Mouse (Mus musculus): ENCODE data around the gene Bbs9. TPM values are rescaled to one million over a fixed set of nuclear protein-coding genes. Genes with fewer than 3 reads are reported as not detected.

Gene Bbs9
- total and polyA plus RNA-seq, 3 experiments, result 6.9 to 9.1 (median 7.8) TPM

GRCm38 (mm10) chr9:22807693-22808092, 332.2 kb downstream of the Bbs9 start:
- Histone ChIP-seq H3K27me3 (replicated peaks) (no peaks in the 10 kb centered on the region), H3K9me3 (replicated peaks; ENCODE audit: low read length) (no peaks in the 10 kb centered on the region), H3K27ac (ENCODE audit: insufficient read depth, low read depth) (no peak overlapping the region), H3K4me1 (ENCODE audit: control insufficient read depth in 1 of 2, insufficient read depth in 2 of 2) (peaks cover 0 to 6% of the 10 kb centered on the region in 2 experiments; a peak in 2 of 4 replicates), H3K36me3 (replicated peaks in 1 of 2; ENCODE audit: control insufficient read depth in 1 of 2, insufficient read depth in 1 of 2, low read length in 1 of 2) (no peaks in the 10 kb centered on the region), H3K4me2 (ENCODE audit: insufficient read depth, low read depth, poor library complexity, severe bottlenecking) (no peak overlapping the region), H3K9ac (ENCODE audit: insufficient read depth, low read depth) (no peak overlapping the region), H3K79me2 (replicated peaks; ENCODE audit: control insufficient read depth, extremely low read depth, insufficient read depth, poor library complexity, severe bottlenecking) (no peaks in the 10 kb centered on the region), H3K4me3 (replicated peaks in 1 of 3; ENCODE audit: low read depth in 2 of 3, low read length in 2 of 3, poor library complexity in 1 of 3) (no peak overlapping the region)
- dilution Hi-C loops (cut with MboI; ENCODE audit: extremely low pct_ligation_motif_present, extremely low pct_unique_long_range_greater_than_20kb, low sequenced_read_pairs) (no loop called here), in situ Hi-C loops (cut with MboI; ENCODE audit: low pct_ligation_motif_present, low pct_unique_long_range_greater_than_20kb, low sequenced_read_pairs) (no loop called here)
- TF ChIP-seq CTCF (conservative IDR thresholded peaks at IDR 0.05 in 1 of 2, IDR thresholded peaks at IDR 0.05 in 1 of 2; ENCODE audit: low read depth in 2 of 2, low read length in 2 of 2) (no peak), EP300 (IDR thresholded peaks at IDR 0.05; ENCODE audit: low read length) (no peak), MAX (IDR thresholded peaks at IDR 0.05; ENCODE audit: low read length) (no peak), E2F4 (IDR thresholded peaks at IDR 0.05; ENCODE audit: insufficient replicate concordance, low read depth, low read length) (no peak), USF2 (conservative IDR thresholded peaks at IDR 0.05; ENCODE audit: low read depth, low read length) (no peak), CHD2 (IDR thresholded peaks at IDR 0.05; ENCODE audit: low read length) (no peak)
- DNase-seq (ENCODE audit: extremely low read depth), result no peak

DNA sequence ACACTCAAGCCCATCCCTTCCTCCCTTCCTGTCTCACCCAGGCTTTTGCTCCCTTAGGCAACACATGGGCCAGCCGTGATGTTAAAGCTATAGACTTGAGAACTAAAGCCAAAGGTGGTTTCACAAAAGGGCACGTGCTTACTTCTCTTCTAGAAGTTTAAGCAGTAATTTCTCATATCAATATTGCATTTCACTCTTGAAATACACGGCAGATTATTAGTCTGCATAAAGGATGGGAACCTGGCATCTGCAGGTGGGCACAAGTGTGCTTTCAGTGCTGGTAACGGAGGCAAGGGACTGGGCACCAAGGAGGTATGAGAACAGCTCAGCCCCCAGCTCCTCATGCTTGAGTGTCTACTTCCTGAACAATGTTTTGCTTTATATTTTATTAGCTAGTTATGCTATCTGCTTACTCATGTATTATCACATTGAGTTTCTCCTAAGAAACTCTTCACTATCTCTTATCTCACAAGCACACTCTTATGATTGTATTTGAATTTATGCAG, 334.2 kb downstream of the Bbs9 start:
- peaks cover 0 to 11% of the 10 kb centered on the region in 2 experiments; a peak in 2 of 4 replicates for H3K4me1 ChIP-seq (ENCODE audit: control insufficient read depth in 1 of 2, insufficient read depth in 2 of 2)
- H3K9me3 ChIP-seq (replicated peaks; ENCODE audit: low read length), result no peaks in the 10 kb centered on the region
- no peak overlapping the region for H3K9ac ChIP-seq (ENCODE audit: insufficient read depth, low read depth)
- no peak overlapping the region for H3K27ac ChIP-seq (ENCODE audit: insufficient read depth, low read depth)
- no peak overlapping the region for H3K4me2 ChIP-seq (ENCODE audit: insufficient read depth, low read depth, poor library complexity, severe bottlenecking)
- no peaks in the 10 kb centered on the region for H3K79me2 ChIP-seq (replicated peaks; ENCODE audit: control insufficient read depth, extremely low read depth, insufficient read depth, poor library complexity, severe bottlenecking)
- TF ChIP-seq E2F4 (IDR thresholded peaks at IDR 0.05; ENCODE audit: insufficient replicate concordance, low read depth, low read length) (no peak), NELFE (IDR thresholded peaks at IDR 0.05; ENCODE audit: low read depth, low read length) (no peak), MAZ (IDR thresholded peaks at IDR 0.05; ENCODE audit: low read depth, low read length) (no peak), KAT2A (IDR thresholded peaks at IDR 0.05; ENCODE audit: insufficient replicate concordance, low read length) (no peak), UBTF (IDR thresholded peaks at IDR 0.05; ENCODE audit: low read depth, low read length) (no peak), NRF1 (IDR thresholded peaks at IDR 0.05; ENCODE audit: low read depth, low read length) (no peak), HCFC1 (IDR thresholded peaks at IDR 0.05; ENCODE audit: low read depth, low read length) (no peak), TCF12 (IDR thresholded peaks at IDR 0.05; ENCODE audit: low read depth, low read length) (no peak), ZNF384 (IDR thresholded peaks at IDR 0.05; ENCODE audit: low read depth, low read length) (no peak), GABPA (IDR thresholded peaks at IDR 0.05; ENCODE audit: insufficient replicate concordance, low read depth, low read length) (no peak), RCOR1 (conservative IDR thresholded peaks at IDR 0.05; ENCODE audit: low read depth, low read length) (no peak), MAX (IDR thresholded peaks at IDR 0.05; ENCODE audit: low read length) (no peak), TBP (conservative IDR thresholded peaks at IDR 0.05; ENCODE audit: low read depth, low read length) (no peak), USF1 (IDR thresholded peaks at IDR 0.05; ENCODE audit: low read depth, low read length) (no peak), PAX5 (IDR thresholded peaks at IDR 0.05; ENCODE audit: low read length) (no peak), EP300 (IDR thresholded peaks at IDR 0.05; ENCODE audit: low read length) (no peak), SMC3 (IDR thresholded peaks at IDR 0.05; ENCODE audit: low read depth, low read length) (no peak), SIN3A (IDR thresholded peaks at IDR 0.05; ENCODE audit: low read length) (no peak), ZKSCAN1 (IDR thresholded peaks at IDR 0.05; ENCODE audit: borderline replicate concordance, low read depth, low read length) (no peak)
- H3K27me3 ChIP-seq (replicated peaks), result no peaks in the 10 kb centered on the region
- dilution Hi-C loops (cut with MboI; ENCODE audit: extremely low pct_ligation_motif_present, extremely low pct_unique_long_range_greater_than_20kb, low sequenced_read_pairs), result no loop called here
- no peak overlapping the region for H3K4me3 ChIP-seq (replicated peaks in 1 of 3; ENCODE audit: low read depth in 2 of 3, low read length in 2 of 3, poor library complexity in 1 of 3)
- DNase-seq (ENCODE audit: extremely low read depth), result no peak
- no peaks in the 10 kb centered on the region for H3K36me3 ChIP-seq (replicated peaks in 1 of 2; ENCODE audit: control insufficient read depth in 1 of 2, insufficient read depth in 1 of 2, low read length in 1 of 2)
- in situ Hi-C loops (cut with MboI; ENCODE audit: low pct_ligation_motif_present, low pct_unique_long_range_greater_than_20kb, low sequenced_read_pairs), result no loop called here
